Mouse (Mus musculus) E14TG2a.4 (cell line): Measurements from ENCODE around the gene Stpg3.

Experiments
- CTCF ChIP-seq: conservative IDR thresholded peaks from 2 replicates; pipeline ENCODE4 v1.5.1; 2014; ENCODE audit warnings: low read length
- POU5F1 ChIP-seq: IDR thresholded peaks from 2 replicates; pipeline ENCODE4 v1.6.1; 2014; ENCODE audit warnings: low read length, borderline replicate concordance

GRCm38 (mm10) chr2:25223681-25224491 is 9.4 kb upstream of the Stpg3 start:
- TF ChIP-seq CTCF (no peak), POU5F1 (no peak)
